Mouse (Mus musculus) heart, postnatal 0 days (tissue): ENCODE data around the gene Casz1. TPM values are rescaled to one million over a fixed set of nuclear protein-coding genes. Genes with fewer than 3 reads are reported as not detected.

Source experiments
- ATAC-seq: fragments of 200-750 bp; cut with Nextera tagmentation; 2 replicates; pipeline ENCODE4 v1.8.0; 2017; ENCODE audit warnings: low read depth, moderate number of reproducible peaks, moderate library complexity; ENCODE audit not compliant: insufficient read depth
- DNase-seq: peaks from one replicate; pipeline ENCODE4 v3.0.0-alpha.2; 2016; ENCODE audit warnings: low spot score
- H3K27ac ChIP-seq: fragments of 300-500 bp; sonication (generic); 2 replicates; pipeline ENCODE4 v1.5.1; 2014; ENCODE audit warnings: low read depth, mild to moderate bottlenecking
- H3K27me3 ChIP-seq: fragments of 300-500 bp; sonication (generic); 2 replicates; pipeline ENCODE4 v1.6.1; 2014; ENCODE audit warnings: low read length, mixed read lengths; ENCODE audit not compliant: control insufficient read depth, insufficient read depth
- H3K36me3 ChIP-seq: fragments of 300-500 bp; sonication (generic); replicated peaks from 2 replicates; pipeline ENCODE4 v1.6.1; 2014; ENCODE audit warnings: low read length, mixed read lengths; ENCODE audit not compliant: control insufficient read depth, insufficient read depth
- H3K4me1 ChIP-seq: fragments of 300-500 bp; sonication (generic); 2 replicates; pipeline ENCODE4 v1.6.1; 2014; ENCODE audit warnings: antibody characterized with exemption; ENCODE audit not compliant: control insufficient read depth, insufficient read depth
- H3K4me2 ChIP-seq: fragments of 300-500 bp; sonication (generic); 2 replicates; pipeline ENCODE4 v1.6.1; 2014; ENCODE audit warnings: low read depth, mild to moderate bottlenecking, low read length, moderate library complexity
- H3K4me3 ChIP-seq: fragments of 300-500 bp; sonication (generic); 2 replicates; pipeline ENCODE4 v1.5.1; 2014; ENCODE audit warnings: low read depth, low read length
- H3K9ac ChIP-seq: fragments of 300-500 bp; sonication (generic); replicated peaks from 2 replicates; pipeline ENCODE4 v1.6.1; 2014; ENCODE audit warnings: low read depth, low read length, mixed read lengths
- H3K9me3 ChIP-seq: fragments of 300-500 bp; sonication (generic); replicated peaks from 2 replicates; pipeline ENCODE4 v1.6.1; 2016; ENCODE audit warnings: low read length; ENCODE audit not compliant: control insufficient read depth
- CTCF ChIP-seq: IDR thresholded peaks from 2 replicates; pipeline ENCODE4 v1.5.1; 2016; ENCODE audit warnings: antibody characterized with exemption, control low read depth, low read depth
- EP300 ChIP-seq: IDR thresholded peaks from 2 replicates; pipeline ENCODE4 v1.6.1; 2016; ENCODE audit warnings: antibody characterized with exemption, low read depth
- WGBS: fragments of 180-500 bp; shearing (Covaris S2); extraction: QIAGEN DNeasy Blood & Tissue Kit; methylation state at CpG from one replicate; pipeline ENCODE4 v1.1.7; 2014; 5-methylcytosine and 5-hydroxymethylcytosine counted together
- polyA plus RNA-seq: library from polyadenylated mRNA; unstranded; fragments of >200 nt; fragmentation: Nextera tagmentation; extraction: Ambion mirVana; gene quantifications from 2 replicates; pipeline ENCODE4 v1.2.1, GENCODE M21; 2015
- total RNA-seq: library from RNA; depleted of rRNA; stranded (reverse); fragments of >200 nt; gene quantifications from 2 replicates; pipeline ENCODE4 v1.2.3, GENCODE M21; 2014; ENCODE audit warnings: low replicate concordance

Gene Casz1
- total and polyA plus RNA-seq, 2 experiments from 2014 or later, result 16.4 to 42.6 TPM

GRCm38 (mm10) chr4:148871751-148872334 lies 67.6 kb downstream of the Casz1 start:
- H3K36me3 ChIP-seq, result no peaks in the 10 kb centered on the region
- H3K27me3 ChIP-seq, result no peaks in the 10 kb centered on the region
- ATAC-seq (peak; percentile 57), DNase-seq (peak; percentile 66)
- H3K9ac ChIP-seq, result no peak overlapping the region
- H3K4me1 ChIP-seq, result peaks cover 86% of the 10 kb centered on the region
- H3K9me3 ChIP-seq, result no peaks in the 10 kb centered on the region
- H3K27ac ChIP-seq, result peak overlapping the region; percentile 81; the same call in 1 of the 2 replicates
- TF ChIP-seq CTCF (no peak), EP300 (peak; percentile 57; the same call in 1 of the 2 replicates)
- 0 out of 2 replicates have a peak overlapping the region, but pooled peaks have one; percentile 0 for H3K4me2 ChIP-seq
- H3K4me3 ChIP-seq, result no peak overlapping the region
- WGBS, result 22% methylated on average over 10 of the region's 10 CpGs

DNA sequence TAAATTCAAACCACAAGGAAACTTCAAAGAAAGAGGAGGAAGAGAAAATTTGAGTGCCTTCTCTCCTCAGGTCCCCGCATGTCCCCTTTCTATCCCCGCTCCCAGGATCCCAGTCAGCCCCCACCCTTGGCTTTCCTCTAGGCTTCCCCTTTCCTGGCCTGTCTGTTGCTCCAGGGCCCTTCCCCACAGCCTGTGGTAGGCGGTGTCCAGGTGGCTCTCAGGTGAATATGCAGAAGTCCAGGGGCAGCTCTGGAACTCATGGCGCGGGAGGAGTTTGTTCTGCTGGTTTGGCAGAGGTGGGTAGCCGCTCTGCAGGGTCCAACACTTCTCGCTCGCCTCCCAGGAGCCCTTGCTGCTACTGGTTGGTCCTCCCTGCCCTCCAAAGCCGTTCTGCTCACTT lies 68.1 kb downstream of the Casz1 start:
- Histone ChIP-seq H3K9ac (no peak overlapping the region), H3K4me1 (peaks cover 87% of the 10 kb centered on the region), H3K4me2 (peak overlapping the region; percentile 10; the same call in 1 of the 2 replicates), H3K9me3 (no peaks in the 10 kb centered on the region), H3K36me3 (no peaks in the 10 kb centered on the region), H3K27me3 (no peaks in the 10 kb centered on the region), H3K4me3 (no peak overlapping the region), H3K27ac (peak overlapping the region; percentile 81)
- DNase-seq (no peak), ATAC-seq (no peak)
- WGBS, result 64% methylated on average over 9 of the region's 9 CpGs
- TF ChIP-seq EP300 (no peak), CTCF (no peak)

- H3K9me3 ChIP-seq, result no peaks in the 10 kb centered on the region
- H3K9ac ChIP-seq, result no peak overlapping the region
- no peaks in the 10 kb centered on the region for H3K36me3 ChIP-seq
- H3K27ac ChIP-seq, result peak overlapping the region; percentile 81
- H3K4me1 ChIP-seq, result peaks cover 87% of the 10 kb centered on the region
- no peak for TF ChIP-seq CTCF
- no peak for TF ChIP-seq EP300
- no peak overlapping the region for H3K4me3 ChIP-seq
- peak overlapping the region; percentile 10; the same call in 1 of the 2 replicates for H3K4me2 ChIP-seq
- H3K27me3 ChIP-seq, result no peaks in the 10 kb centered on the region
- DNase-seq, result peak; percentile 73
- ATAC-seq, result peak; percentile 19
- 34% methylated on average over 12 of the region's 12 CpGs for WGBS
Observed at GRCm38 (mm10) chr4:148872783-148873182, 68.6 kb downstream of the Casz1 start.

DNA sequence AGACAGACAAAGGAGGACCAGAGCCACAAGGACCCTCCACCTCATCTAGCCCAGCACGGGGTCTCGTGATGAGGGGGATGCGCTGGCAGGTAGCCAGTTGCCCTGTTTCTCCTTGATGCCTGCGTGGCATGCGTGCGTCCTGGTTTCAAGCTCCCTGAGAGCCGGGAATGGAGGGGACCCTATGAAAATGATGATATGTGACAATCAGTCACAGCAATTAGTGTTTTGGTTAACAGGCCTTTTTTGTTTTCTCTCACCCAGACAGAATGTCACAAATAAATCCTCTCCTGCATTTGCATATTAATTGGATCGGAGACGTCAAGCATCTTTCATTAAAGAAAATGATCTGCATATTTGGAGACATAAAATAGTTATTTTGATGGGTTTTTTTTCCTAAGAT lies 71.9 kb downstream of the Casz1 start:
- H3K27me3 ChIP-seq, result no peaks in the 10 kb centered on the region
- peak overlapping the region; percentile 92 for H3K27ac ChIP-seq
- H3K4me1 ChIP-seq, result peaks cover 89% of the 10 kb centered on the region
- H3K4me3 ChIP-seq, result no peak overlapping the region
- no peaks in the 10 kb centered on the region for H3K36me3 ChIP-seq
- ATAC-seq (no peak), DNase-seq (no peak)
- H3K9ac ChIP-seq, result peak overlapping the region; percentile 28; the same call in 1 of the 2 replicates
- H3K4me2 ChIP-seq, result 0 out of 2 replicates have a peak overlapping the region, but pooled peaks have one; percentile 20
- no peak for TF ChIP-seq EP300
- no peak for TF ChIP-seq CTCF
- no peaks in the 10 kb centered on the region for H3K9me3 ChIP-seq
- WGBS, result 52% methylated on average over 9 of the region's 9 CpGs

DNA sequence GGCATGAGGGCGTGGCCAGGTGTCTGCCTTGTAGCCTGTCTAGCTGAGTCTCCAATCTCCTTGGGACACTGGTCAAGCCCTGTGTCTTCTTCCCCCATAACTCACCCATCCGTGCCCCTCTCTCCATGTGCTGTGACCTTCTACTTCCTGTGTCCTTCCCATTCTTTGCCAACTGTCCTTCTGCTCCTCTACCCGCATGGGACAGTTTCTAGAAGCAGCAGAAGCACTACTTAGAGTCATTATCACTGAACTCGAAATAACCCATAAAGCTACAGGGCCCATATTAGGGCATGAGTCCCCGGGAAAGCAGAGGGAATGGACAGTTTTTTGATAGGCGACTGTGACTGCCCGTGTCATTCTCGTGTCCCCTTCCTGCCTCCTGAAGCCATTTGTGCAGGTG lies 72.6 kb downstream of the Casz1 start:
- 41% methylated on average over 8 of the region's 8 CpGs for WGBS
- Histone ChIP-seq H3K9ac (peak overlapping the region; percentile 28; the same call in 1 of the 2 replicates), H3K27me3 (no peaks in the 10 kb centered on the region), H3K4me1 (peaks cover 87% of the 10 kb centered on the region), H3K4me2 (0 out of 2 replicates have a peak overlapping the region, but pooled peaks have one; percentile 20), H3K4me3 (no peak overlapping the region), H3K9me3 (no peaks in the 10 kb centered on the region), H3K36me3 (no peaks in the 10 kb centered on the region), H3K27ac (peak overlapping the region; percentile 92)
- ATAC-seq (peak; percentile 9; the same call in 1 of the 2 replicates), DNase-seq (peak; percentile 68)
- TF ChIP-seq CTCF (no peak), EP300 (peak; percentile 37; the same call in 1 of the 2 replicates)
